Mouse (Mus musculus): ENCODE measurements at regions not wholly inside any gene's neighbourhood (a gene's known extent, or its start where the extent isn't known, plus 50 kb on each side); places are given as distances from the start of the nearest gene placed in this dataset.

GRCm38 (mm10) chr12:77042356-77042755, 80.4 kb upstream of the Max start:
- TF ChIP-seq CTCF (IDR thresholded peaks at IDR 0.05) (no peak), EP300 (IDR thresholded peaks at IDR 0.05) (no peak)
